Mouse (Mus musculus) urinary bladder, postnatal 4 days (tissue): ENCODE measurements around the gene Immp2l.
"Not testable (repeated sequence)": the region's sequence is repeated elsewhere in the genome, so short reads cannot be mapped to it uniquely, and the experiment has no call there.

Experiments
- DNase-seq, 2 experiments: peaks; one replicate each; pipeline ENCODE4 v3.0.0; 2021 to 2022; ENCODE audit warnings: low spot score in 2 of 2

Immp2l gene

DNA sequence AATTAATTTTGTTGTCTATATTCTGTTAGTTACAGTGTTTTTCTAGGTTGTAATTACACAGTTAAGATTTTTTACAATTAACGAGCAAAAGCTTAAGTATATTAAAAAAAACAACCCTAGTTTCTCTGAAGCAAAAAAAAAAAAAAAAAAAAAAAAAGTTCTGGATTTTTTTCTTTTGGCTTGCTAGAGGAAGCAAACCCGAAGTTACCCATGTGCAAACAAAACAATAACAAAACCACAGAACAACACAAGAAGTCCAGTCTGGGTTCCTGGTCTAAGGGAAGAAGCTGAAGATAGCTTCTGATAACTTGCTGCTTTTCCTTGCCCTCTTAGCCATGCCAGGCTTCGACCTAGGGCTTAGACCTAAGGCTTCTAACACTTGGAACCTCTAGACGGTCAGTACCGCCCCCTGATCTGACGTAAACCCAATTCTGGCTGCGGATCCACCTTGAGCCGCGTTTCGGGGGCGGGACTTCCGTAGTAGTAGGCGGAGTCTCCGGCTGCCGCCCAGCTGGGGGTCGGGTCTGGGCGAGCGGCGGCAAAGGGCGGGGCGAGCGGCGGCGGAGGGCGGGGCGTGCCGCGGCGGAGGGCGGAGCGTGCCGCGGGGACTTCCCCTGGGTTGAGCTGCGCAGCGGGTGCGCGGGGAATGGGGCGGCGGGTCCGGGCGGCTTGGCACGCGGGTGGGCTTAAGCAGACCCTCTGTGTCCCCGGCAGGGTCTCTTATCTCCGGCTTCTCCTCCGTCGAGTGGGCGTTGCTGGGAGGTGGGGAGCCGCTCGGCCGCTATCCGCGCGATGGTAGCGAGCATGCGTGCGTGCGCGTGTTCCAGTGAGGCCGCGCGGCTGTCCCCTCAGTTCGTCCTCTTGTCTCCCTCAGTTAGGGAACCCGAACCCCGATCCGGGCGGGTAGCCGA is at the start of gene Immp2l:
Immp2l (plus strand) TSS at position 580 of the 911 bp plus-strand sequence.
- peak; percentile 90 to 94 for DNase-seq

DNA sequence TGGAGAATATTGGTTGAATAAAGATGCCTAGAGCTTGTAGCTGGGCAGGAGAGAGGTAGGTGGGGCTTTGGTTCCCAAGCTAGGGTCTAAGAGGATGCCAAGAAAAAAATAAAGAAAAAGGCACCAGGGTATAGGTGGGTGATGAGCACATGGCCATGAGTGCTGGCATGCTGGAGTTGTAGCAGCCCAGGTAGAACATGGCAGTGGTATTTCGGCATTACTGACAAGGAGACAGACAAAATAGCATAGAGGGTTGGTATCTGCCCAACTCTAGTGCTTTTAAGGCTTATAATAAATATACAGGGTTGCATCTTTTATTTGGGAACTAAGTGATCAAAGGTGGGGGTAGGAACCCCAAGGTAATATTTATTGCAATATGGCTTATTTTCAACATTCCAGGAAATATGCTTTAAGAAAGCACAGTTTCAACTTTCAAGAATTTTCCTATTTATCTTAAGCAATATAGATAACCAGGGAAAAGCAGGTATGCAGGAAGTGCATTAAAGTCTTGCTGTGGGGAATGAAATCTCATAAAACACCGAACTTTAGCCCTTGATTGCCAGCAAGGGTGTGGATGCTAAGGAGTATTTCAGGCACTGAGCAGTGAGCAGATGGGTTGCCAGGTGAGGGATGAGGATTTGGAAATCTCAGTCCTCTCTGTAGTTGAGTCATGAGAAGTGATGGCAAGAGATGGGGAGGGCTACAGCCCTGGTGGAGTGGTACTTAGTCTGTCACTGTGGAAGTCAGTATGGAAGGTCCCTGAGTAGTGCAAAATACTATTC is 45.0 kb upstream of the Immp2l start:
- DNase-seq, result no peak

DNA sequence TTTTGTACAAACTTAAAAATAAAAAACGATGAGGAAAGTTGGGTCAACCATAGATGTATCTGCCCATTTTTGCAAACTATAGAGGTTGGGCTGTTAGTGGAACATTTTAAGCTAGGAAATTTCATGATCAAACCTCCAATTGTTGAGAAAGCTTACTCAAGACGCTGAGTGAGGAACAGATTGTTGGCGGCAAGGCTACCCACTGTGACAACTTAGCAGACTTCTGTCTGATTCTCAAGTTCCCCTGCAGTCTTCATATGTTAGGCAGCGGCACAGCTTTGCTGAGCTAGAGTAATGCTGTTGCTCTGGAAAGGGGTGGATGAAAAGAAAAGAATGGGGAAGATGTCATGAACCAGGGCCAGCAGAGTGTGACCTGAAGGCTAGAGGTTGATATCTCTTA is 44.2 kb upstream of the Immp2l start:
- no peak for DNase-seq

DNA sequence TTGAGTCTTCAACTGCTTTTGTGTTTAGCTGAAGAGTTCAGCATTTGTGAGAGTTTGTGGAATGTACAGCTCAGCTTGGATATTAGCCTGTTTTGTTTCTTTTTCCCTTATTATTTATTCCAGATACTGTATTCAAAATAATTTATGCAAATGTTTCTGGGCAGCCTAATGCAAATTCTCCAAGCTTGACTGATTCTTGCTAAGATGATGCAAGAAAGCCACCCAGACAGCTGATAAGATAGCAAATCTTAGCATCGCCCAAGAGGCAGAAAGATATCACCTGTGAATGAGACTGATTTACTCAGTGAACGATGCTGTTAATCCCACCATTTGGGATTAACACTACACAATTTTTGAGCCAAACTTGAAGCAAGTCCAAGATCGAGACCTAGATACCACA is 43.7 kb upstream of the Immp2l start:
- DNase-seq, result no peak

DNA sequence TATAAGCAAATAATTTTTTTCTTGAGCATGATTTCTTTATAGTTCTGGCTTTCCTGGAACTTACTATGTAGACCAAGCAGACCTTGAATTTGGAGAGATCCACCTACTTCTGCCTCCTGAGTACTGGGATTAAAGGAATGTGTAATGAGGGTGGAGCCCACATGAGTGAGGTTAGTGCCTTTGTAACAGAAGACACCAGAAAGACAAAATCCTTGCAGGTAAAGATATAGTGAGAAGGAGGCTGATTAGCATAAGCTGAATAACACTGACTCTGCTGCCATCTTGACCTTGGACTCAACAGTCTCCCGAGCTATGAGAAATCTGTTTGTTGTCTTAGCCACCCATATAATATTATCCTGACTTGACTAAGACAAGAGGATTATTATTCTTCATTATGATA is 40.9 kb upstream of the Immp2l start:
- no peak for DNase-seq

DNA sequence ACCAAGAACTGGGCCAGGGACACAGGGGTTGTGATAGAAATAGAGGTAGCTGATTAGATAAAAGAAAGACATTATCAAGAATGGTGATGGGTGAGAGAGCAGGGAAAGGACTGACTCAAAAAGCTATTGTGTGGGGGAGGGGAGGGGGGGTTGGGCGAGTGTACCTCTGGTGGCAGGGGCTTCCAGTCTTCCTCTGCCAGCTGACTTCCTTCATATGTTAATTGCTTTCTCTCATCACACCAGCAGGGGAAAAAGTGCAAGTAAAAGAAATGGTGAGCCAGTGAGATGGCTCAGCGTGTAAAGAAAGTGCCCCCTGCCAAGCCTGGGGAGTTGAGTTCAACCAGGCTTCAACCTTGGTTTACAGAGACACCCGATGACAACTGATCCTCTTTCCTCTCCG is 39.2 kb upstream of the Immp2l start:
- DNase-seq, result no peak

DNA sequence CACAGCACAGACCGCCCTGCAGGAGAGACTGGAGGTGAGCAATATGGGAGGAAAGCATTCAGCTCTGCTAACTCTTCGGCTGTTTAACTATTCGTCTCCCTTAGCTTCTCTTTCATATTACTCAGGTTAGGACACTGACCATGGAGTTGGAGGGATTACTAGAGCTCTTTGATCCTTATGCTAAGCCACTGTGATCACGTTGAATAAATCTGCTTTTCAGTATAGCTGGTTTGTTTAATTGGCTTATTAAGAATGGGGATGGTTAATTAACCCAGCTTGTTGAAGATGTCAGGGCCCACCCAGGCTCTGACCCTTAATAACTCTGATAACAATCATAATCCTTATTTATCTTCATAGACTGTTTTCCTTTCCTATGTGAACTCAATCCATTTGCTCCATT is 38.1 kb upstream of the Immp2l start:
- no peak for DNase-seq

DNA sequence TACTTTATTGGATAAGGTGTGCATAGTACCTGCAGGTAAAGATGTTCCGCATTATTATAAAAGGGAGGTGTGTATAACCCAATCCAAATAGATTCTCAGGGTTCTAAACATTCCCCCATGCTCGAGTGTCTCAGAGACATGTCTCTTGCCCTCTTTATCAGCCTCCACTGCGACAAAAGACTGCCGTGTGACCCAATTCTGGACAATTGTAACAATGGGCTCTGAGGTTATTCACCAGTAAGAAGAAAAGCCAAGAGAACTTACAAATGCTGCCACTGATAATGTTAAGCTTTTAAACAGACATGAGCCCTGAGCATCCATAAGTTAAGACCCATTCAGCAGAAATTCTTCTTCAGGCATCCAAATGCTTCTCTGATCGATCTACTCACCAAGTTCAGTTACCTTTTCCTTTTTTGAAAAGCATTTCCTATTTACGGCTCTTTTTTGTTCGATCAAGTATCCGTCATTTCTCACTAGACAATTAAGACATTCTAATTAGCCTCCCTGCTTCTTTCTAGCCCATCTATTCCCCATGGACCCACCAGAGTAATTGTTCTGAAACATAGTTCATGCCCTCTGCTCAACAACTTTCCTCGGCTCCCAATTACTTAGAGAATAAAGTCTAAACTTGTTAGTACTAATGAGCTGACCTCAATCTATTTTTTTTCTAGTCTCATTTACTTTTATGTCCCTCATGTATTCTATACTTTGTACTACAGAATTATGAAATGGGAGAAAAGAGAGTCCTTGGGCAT is 35.4 kb upstream of the Immp2l start:
- DNase-seq, result no peak

DNA sequence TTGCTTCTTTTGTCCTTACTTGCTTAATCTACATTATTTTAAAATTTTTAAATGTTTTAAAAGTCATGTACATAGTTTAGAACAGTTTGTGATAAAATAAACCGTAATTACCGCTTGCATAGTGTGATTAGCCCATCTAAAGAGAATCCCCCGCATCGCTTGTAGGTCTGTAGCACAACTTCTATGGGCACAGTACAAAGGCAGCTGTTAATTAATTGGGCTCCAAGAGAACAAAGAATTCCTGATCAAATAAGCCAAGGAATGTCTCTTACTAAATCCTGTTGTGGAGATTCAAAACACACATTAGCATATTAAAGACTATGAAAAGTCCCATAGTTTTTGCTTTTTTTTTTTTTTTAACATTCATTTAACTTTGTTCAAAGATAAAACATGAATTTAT is 32.2 kb upstream of the Immp2l start:
- DNase-seq, result no peak

DNA sequence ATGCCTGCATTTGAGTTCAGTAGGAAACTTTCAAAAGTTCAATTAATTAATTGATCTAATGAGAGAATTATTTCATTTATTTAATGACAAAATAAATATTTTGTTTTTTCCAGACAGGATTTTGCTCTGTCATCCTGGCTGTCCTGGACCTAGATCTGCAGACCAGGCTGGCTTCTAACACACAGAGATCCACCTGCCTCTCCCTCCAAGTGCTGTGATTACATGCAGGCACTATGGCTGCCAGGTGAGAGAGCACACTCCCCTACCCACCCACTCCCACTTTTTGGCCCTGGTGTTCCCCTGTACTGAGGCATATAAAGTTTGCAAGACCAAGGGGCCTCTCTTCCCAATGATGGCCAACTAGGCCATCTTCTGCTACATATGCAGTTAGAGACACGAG is 31.7 kb upstream of the Immp2l start:
- not testable (repeated sequence) for DNase-seq

DNA sequence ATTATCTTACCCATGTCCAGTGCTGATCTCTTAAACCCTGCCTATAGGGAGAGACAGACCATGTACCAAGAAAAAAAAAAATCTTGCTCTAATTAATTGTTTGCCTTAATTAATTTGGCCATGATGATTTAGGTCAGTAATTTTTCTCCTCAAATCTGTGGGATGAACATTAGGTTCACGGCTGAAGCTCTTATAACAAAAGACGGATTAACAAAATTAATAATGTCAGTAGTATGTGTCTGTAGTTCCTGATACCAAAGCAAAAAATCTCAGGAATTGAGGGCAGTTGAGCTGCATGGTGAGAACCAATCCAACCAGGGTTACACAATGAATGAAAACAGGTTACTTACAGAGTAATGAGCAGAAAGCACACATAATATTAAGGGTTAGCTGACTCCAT is 29.0 kb upstream of the Immp2l start:
- DNase-seq, result no peak

DNA sequence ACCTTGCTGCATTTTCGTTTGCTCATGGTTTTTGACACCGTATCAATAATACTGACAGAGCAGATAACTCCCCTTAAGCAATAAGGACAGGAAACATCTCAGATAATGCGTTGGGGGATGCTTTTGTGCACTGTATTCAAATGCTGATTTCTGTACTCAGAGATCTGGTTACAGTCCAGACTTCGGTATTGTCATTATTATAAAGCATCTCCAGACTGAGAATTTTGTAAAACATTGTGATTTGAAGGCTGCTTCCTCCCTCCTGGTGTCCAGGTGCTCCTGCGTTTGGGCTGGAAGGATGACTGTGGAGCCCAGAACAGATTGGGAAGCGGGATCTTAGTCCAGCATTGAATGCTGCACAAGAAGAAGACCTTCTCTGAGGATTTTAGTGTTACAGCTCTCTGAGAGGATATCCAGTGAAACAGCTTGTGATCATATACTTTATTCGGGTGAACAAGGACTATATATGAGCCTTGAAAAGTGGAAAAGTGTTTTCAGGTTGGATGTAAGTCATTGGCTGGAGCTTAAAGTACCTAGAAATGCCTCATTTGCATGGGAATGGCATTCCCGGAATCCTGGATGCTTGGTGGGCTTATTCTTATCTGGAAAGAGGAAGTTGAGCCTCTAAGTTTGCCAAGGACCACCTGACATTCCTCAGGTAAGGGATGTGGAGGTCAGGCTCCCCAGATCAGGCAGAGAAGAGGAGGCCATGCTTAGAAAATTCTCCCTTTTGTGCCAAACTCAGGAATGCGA is 28.1 kb upstream of the Immp2l start:
- DNase-seq, result no peak

DNA sequence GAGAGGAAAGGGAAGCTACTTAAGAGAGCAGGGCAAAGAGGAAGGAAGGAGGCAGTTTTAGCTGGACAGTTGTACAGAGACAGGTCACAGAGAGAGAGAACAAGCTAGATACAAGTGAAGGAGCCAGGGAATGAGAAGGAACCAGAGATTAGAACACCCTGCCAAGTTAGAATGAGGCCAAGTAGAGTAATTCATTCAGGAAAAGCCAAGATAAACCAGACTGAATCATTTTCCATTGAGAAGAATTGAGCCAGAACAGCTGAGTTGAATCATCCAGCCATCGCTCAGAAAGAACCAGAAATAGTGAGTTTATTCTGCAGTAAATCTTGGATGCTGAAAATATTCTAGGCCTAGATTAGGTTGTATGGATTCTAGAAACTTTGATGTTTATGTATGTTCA is 1.4 kb upstream of the Immp2l start:
- DNase-seq, result no peak

DNA sequence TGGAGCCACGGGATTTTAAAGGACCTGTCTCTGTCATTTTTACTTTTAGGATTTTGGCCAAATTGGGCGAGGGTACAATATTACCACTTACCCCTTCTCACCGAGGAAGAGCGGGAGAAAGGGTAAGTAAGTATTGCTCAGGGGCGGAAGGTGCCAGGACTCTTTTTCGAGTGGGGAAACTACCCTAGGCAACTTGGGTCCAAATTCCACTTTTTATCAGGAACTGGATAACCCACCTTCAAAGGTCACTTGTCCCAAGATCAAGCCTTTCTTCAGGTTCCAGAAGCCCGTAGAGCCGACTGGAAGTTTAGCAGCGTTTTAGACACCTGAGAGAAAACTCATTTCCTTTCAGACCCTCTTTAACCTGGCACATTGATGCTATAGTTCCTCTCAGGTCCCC is 622 bp downstream of the Immp2l start:
- no peak for DNase-seq

DNA sequence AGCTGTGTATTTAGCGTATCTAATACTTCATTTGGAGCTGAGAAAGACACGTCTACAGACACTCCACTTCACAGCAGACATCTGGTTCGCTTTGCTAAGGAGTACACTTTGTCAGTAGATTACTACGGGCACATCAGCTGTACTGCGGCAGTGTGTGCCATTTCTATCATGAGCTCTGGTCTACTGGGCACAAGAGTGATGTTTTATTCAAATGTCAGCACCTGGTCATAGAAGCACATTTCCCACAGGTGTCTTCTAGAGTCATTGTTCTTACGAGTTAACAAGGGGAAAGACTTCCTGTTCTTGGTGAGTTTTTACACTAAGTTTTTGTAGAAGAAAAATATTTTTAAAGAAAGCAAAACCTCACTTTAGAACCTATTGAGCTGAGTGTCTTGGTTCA is 3.6 kb downstream of the Immp2l start:
- DNase-seq, result no peak

DNA sequence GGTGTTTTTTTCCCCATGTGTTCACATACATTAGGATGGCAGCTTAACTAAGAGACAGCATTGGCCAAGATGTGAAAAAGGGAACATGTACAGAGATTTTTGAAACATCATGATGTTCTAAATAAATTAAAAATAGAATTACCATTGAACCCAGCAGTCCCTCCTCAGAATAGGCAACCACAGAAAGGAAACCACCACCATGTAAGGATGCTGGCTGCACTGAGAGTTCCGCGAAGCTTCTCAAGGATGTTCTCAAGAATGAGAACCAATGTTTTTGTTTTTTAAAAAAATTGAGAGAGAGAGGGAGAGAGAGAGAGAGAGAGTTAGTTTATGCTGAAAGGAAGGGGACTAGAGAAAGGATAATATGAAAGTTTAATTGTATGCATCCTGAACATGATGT is 7.2 kb downstream of the Immp2l start:
- DNase-seq, result no peak

DNA sequence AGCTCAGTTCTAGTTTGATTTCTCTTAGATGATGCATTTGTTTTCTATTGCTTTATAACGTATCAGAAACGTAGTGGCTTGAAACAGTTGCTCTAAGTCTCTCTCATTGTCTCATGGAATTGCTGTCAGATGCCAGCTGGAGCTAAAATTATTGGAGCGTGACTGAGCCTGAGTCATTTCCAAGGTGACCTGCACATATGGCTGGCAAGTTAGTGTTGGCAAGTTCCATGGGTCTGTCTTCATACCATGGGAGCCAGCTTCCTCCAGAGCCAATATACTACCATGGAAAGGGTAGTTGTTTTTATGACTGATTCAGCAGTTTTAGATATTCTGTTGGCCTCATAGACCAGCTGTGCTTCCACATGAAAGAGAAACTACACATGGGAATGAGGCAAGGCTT is 9.3 kb downstream of the Immp2l start:
- DNase-seq, result no peak

DNA sequence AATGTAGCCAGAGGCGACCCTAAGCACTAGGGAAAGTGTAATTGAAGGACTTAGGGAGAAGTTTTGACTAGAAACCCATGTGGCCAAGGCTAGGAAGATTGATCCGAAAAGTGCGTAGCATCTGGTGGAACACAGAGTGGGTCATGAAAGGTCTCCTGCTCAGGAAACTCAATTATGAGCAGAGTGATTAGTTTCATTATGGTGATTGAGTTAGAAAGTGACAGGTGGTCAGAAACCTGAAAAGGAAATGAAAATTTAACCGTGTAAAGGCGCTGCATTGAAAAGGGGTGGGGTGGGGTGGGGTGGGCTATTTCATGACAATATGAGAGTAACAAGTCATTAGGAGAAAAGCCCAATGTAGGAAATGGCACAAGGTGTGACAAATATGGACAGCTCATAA is 15.9 kb downstream of the Immp2l start:
- no peak for DNase-seq

DNA sequence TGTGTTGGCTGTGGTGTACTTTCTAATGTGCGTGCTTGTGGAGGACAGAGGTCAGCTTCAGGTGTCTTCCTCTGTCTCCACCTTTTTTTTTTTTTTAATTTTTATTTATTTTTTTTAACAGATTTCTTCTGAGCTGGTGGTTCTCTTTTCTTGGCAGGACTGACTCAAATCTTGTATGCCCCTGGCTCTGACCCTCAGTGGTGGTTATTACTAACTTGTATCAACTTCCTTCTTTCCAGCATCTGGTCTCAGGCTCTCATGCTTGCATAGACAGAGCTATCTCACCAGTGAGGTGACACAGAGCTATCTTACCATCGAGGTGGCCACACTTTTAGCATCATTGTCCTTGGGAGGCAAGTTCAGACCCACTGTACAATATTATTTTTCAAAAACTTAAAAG is 17.8 kb downstream of the Immp2l start:
- no peak for DNase-seq

DNA sequence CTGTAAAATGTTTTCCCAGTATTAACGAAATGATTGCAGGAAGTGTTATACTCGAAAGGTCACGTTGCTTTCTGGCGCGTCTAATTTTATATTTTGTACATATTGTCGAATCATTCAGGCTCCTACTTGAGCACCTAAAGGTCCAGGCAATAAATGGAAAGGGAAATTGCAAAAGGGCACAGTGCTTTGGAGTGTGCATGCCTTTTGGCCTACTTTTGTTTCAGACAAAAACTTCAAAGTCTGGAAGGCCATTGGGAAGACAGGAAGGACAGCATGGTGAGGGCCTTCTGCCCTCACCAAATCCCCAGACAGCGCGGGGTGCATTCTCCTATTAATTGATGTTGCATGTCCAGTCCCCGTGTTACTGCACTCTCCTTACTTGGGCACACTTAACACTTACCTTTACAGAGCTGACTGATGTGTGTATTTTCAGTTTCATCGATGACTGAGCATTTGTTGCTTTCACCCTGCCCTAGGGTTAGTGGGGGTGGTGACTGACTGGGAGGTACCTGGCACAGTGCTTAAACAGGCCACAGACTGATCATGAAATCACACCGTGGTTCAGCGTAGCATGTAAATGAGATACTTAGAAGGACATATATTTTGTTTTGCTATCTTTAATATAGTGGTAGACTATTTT is 20.7 kb downstream of the Immp2l start:
- no peak for DNase-seq

DNA sequence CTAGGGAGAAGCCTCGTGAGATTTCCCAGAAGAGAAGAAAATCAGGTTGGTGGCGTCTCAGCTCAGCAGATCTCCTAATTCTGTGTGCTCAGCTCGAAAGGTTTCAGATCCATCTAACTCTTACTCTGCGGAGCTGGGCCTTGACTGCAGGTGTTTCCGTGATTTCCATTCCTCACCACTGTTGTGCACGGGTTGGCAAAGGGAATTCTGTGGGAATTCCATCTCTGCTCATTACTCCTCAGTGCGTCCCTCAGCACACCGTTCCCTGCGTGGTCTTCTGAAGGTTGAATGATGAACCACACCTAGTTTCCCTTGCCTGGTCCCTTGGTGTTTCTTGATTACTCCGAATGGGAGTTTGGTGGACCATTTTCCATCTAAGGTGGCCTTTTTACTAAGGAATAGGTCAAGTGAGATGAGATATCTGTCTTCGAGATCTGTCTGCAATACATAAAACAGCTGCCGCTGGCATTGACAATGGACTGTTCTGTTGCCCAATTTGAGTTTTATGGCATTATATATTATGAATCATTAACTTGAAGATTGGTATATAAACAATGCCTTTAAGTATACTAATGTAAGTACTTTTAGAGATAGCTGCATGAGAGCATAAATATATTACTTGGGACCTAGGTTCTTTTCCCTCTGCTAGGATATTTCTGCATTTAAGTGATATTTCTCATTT is 23.3 kb downstream of the Immp2l start:
- no peak for DNase-seq
